Mouse (Mus musculus): ENCODE results near the gene Kbtbd4.
"Not testable (repeated sequence)": the region's sequence is repeated elsewhere in the genome, so short reads cannot be mapped to it uniquely, and the experiment has no call there.

Kbtbd4 gene

DNA sequence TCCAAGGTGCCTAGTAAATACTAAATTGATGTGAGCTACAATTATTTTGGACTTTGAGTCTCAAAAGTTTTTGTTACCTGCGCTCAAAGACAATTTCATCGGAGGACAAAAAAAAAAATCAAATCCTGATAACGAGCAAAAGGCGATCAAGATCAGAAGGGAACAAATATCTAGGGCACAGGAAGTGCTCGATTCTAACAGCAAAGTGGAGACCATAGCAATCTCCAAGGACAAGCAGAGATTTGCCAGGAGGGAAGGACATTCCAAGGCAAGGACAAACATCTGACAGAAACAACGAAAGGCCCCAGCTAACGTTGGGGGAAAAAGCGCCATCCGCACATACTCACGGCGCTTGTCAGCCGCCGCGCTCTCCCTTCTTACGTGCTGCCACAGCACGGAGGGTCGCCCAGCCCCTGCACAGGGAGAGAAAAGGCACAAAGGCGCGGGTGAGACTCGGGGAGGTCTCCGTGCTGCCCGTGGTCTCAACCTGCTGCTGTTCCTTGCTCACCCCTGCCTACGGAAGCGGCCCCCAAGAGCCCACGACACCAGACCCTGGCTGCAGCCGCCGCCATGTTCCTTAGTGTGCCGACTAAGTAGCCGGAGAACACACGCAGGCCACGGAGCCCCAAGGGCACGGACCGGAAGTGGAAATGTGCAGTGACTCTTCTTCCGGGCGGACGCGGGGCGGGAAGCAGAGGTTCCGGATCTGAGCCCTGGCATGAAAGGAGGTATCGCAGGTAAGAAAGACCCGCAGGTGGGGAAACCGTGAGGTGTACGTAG, at the start of gene Kbtbd4, which contains the start of gene Ndufs3:
Kbtbd4 (plus strand) TSS at position 665 of the 780 bp plus-strand sequence.
Ndufs3 (minus strand) TSS at position 752 of the 780 bp plus-strand sequence.
- peak; percentile 86 for DNase-seq (ENCODE audit: low spot score)

DNA sequence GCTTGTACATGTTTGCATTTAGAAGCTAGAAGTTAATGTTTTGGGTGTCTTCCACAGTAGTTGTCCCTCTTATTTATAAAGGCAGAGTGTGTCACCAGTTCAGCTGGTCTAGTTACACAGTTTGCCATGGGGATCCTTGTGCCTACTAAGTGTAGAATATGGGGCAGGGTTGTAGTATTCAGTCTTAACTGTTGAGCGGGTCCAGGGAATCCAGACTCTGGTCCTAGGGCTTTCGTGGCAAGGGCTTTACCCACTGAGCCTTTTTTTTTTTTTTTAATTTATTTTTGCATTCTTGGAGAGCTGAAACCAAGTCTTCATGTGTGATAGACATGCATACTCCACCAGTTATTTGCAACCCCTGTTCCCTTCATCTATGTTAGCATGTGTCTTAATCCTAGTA, 43.1 kb upstream of the Kbtbd4 start:
- DNase-seq (ENCODE audit: low spot score), result no peak

DNA sequence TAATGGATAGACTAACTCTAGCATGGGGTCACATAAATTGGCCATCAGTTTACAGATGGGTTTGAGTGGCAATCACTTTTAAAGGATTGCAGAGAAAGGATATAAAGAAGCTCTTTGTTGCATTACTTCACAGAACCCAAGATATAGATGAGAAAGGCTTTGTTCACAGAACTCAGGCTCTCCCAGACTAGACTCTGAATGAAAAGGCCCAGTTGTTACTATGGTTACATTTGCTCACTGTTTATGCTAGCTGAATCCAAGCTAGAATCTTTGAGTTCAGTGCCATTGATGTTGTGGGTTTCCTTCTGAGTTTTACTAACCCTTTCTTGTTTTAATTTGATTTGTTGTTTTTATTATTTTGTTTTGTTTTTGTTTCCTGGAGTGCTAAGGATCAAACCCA, 40.4 kb upstream of the Kbtbd4 start:
- DNase-seq (ENCODE audit: low spot score), result no peak

DNA sequence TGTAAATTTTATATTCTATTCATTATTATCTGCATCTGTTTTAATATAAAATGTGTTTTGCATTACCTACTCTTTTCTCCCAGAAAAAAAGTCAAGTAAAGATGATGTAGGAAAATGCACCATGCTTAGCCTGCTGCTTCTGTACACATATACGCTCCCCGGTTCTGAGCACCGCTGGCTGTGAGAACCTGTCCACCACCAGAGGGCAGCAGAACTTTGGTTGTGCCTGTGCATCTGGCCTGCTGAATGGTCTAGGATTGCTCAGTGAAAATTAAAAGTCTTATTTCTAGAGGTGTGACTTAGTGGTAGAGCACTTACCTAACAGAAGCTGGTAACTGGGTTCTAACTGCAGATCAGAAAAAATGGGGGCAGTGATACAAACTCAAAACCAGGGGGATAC, 38.0 kb upstream of the Kbtbd4 start:
- DNase-seq (ENCODE audit: low spot score), result peak; percentile 77

DNA sequence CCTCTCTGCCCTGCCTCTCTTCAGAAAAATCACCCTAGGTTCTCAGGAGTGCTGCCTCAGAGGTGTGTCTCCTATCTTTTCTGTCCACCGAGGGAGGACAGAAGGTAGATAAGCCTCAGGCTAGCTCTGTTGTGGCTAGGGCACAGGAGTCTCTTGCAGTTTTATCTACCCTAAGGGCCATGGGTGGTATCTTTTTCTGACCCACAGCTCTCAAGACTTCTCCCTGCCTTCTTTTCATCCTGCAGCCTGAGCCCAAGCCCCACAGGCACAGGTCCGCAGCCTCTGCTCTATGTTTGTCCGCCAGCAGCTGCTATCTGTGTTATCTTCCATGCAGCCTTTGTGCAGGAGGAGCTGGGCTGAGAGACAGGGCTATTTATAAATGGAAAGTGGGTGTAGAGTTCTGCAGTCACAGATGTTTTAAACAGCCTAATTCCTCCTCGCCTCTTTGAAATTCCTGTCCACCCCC, 34.4 kb upstream of the Kbtbd4 start:
- peak; percentile 29 for DNase-seq (ENCODE audit: low spot score)

DNA sequence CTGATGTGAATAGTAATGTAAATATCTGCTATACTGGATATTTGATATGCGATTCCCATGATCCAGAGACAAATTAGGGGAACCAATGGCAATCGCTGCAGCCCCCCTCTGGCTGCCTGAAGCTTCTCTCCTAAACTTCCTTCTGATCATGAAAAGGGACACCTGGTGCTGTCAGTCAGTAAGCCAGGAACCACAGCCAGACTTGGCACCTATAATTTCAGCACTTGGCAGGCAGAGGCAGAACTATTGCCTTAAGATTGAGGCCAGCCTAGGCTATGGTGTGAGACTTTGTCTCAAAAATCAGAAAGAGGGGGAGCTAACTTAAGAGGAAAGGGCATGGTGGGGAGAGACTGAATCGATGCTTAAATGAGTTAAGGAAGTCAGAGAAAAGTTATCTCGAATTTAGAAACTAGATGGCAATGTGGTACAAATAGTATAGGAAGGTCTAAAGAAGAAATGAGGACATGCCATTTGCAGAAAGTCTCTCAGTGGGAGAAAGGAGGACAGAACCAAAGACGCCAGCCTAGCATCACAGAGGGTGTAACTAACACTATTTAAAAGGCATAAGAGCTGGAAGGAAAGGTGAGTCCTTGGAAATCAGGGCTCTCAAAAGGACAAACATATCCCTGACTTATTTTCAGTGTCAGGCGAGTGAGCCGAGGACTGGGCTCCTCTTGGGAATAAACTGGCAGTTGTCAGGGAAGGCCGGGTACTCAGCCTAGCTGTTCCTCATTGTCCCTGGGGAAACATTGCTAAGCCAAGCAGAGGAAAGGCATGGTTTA, 33.2 kb upstream of the Kbtbd4 start:
- no peak for DNase-seq (ENCODE audit: low spot score)

DNA sequence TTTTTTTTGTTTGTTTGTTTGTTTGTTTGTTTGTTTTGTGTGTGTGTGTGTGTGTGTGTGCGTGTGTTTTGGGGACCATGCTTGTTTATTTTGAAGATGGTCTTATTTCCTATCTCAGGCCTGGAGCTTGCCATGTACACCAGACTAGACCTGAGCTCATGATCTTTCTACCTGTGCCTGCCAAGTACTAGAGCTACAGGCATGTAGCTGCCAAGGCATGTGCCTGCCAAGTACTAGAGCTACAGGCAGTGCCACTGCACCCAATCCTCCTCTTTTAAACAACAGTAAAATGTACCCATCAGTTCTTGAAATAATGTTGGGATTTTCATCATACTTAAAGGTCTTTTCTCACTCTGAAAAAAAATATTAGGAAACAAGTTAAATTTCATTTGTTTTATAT, 30.5 kb upstream of the Kbtbd4 start:
- DNase-seq (ENCODE audit: low spot score), result no peak

DNA sequence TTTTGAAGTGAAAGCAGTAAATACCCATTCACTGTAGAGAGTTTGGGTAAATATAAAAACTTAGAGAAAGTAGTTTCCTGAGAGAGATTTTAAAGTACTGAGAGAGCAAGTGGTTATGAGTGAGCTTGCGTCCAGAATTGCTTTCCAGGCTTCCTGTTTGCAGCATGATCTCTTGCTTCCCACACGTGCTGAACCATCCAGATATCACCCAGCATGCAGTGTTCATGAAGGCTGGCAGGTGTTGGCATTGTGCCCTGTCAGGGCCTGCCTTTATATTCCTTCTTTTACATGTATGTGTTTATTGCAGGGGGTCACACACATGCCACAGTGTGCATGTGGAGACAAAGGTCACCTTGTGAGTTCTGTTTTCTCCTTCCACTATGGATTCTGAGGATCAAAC, 29.3 kb upstream of the Kbtbd4 start:
- DNase-seq (ENCODE audit: low spot score), result no peak

DNA sequence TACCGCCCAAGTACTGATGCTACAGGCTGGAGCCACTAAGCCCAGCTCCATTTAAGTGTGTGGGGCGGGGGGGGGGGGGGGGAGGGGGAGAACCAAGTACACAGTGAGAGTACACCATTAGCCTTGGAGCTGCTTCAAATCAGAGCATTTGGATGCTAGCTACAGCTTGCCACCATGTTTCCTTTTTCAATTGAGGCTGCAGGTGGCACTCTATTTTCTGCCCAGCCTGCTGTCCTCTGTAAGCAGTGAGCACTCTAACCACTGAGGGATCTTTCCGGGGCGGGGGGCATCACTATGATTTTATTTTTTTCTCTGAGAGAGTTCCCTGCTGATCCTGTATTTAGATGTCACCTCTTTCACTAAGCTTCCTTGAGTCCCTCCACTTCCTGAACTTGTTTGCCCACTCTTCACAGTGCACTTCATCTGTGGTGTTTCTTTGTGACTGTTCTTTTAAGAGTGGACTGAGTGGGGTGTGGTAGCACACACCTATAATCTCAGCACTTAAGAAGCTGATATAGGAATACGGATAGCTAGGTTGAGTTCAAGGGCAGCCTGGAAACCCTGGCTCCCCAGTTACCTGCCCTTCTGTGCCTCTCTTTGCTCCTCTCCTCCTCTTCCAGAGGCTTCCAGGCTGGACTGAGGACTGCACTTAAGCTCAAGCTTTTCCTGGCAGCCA, 26.8 kb upstream of the Kbtbd4 start:
- DNase-seq (ENCODE audit: low spot score), result no peak

DNA sequence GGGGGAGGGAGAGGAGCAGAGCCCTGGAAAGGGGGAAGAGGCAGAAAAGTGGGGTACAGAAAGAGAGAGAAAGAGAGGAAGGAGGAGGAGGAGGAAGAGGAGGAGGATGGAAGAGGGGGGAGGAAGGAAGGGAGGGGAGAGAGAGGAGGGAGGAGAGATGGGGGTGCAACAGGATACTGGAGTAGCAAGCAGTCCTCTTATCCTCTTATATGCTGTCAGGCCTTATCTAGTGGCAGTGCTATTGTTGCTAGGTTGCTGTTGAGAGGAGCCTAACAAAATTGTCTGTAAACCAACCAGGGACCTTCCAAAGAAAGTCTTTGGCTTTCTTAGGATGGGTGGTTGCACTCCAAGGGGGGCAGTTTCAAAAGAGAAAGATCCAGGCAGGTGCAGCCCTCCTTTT, 25.1 kb upstream of the Kbtbd4 start:
- no peak for DNase-seq (ENCODE audit: low spot score)

DNA sequence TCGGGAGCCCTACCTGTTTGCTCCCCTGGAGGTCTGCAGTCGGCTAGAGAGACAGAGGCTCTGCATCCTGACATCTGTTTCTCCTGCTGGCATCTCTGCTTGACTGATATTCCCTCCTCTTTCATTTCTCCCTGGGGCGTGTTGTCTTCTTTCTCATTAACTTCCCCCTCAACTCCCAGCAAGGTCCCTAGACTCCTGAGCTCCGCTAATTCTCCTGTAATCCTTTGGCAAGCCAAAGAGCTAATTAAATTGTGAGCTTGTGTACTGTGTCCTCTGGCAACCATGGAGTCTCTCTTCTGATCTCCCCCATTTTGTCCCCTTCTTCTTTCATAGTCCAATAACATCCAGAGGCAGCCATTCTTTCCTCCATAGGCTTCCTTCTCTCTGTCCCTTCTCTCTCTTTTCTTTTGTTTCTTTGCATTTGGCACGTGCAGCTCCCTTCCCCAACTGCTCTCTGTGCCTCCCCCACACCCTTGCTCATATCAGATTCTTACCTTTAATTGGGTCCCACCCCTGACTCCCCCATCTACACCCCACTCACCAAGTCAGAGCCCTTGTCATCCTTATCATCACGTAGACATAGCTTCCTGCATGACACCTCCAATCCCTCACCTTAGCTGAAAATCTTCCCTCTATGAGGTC, 24.3 kb upstream of the Kbtbd4 start:
- DNase-seq (ENCODE audit: low spot score), result no peak

DNA sequence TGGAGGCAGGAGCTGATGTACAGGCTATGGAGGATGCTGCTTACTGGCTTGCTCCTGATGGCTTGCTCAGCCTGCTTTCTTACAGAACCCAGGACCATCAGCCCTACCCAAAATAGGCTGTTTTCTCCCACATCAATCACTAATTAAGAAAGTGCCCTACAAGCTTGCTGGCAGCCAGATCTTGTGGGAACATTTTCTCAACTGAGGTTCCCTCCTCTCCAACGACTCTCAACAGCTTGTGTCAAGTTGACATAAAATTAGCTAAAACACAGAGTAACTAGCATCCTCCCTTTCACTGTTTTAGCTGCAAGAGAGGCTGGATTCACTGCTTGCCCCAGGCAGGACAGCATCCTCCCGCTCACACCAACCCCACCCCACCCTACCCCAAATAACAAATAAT, 22.7 kb upstream of the Kbtbd4 start:
- DNase-seq (ENCODE audit: low spot score), result no peak

DNA sequence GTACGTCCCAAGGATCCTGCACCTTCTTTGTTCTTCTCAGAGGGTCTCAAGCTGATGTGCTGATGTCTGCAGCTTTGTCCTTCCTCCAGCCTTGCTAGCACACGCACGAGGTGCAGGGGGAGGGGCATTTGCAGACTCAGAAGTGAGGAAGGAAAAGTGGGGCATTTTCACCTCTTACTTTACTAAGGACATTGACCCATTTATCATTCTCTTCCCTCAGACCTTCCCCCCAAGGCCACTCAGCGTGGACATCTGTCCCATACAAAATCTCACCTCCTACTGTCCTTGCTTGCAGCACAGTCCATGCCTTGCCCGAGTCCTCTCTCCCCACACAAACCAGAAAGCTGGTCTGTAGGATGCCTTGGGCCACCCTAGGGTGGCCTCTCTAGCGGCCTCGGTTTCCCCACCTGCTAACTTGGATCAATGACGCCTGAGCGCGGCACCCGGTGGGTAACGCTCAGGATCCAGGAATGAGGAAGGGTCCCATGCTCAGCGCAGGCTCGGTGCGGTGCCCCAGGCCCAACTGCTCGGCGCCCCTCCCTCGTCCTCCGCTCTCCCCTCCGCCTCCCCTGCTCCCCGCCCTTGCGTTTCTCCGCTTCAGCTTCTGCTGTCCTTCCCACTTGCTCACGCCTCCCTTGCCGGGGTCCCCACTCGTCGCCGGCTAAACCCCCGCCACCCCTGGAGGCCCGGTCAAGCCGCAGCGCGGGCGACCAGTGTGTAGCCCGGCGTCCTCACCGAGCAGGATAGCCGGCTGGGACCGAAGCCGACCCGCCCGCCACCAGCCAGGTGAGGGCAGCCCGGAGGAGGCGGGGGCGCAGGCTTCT, 19.1 kb upstream of the Kbtbd4 start, which contains the start of gene C1qtnf4:
C1qtnf4 (plus strand) TSS at position 643 of the 824 bp plus-strand sequence.
- DNase-seq (ENCODE audit: low spot score), result no peak

DNA sequence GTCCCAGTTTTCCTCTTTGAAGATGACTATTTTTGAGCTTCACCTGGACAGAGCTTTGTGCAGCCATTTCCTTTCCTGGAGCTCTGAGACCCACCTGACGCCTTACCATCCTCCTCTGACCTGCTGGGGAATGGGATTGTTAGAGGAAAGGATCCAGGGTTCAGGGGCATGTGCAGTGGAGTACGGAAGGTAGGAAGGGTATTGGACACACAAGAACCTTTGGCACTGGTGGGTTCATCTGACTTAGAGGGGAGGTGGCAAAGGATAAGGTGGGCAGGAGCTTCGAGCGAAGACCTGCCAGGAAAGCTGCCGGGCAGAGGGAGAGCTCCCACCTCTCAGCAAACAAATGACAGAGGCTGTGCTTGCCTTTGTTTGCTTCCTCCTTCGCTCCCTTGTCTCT, 18.1 kb upstream of the Kbtbd4 start:
- DNase-seq (ENCODE audit: low spot score), result no peak

DNA sequence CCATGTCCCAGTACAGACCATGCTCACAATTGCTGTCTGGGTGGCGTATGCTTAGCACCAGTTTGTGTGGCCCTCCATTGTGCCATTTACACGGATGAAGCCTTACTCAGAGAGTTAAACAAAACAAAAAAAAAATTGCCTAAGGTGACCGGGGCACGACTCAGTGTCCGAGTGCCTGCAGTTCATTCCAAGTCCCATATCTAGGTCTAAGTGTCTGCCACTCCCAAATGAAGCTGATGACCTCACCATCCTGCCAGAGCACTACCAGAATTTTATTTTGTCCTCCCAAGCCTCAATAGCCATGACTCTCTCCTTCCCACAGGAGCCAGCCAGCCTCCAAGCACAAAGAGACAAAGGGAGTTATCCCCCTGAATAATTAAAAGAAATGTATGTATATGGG, 16.9 kb upstream of the Kbtbd4 start:
- DNase-seq (ENCODE audit: low spot score), result no peak

DNA sequence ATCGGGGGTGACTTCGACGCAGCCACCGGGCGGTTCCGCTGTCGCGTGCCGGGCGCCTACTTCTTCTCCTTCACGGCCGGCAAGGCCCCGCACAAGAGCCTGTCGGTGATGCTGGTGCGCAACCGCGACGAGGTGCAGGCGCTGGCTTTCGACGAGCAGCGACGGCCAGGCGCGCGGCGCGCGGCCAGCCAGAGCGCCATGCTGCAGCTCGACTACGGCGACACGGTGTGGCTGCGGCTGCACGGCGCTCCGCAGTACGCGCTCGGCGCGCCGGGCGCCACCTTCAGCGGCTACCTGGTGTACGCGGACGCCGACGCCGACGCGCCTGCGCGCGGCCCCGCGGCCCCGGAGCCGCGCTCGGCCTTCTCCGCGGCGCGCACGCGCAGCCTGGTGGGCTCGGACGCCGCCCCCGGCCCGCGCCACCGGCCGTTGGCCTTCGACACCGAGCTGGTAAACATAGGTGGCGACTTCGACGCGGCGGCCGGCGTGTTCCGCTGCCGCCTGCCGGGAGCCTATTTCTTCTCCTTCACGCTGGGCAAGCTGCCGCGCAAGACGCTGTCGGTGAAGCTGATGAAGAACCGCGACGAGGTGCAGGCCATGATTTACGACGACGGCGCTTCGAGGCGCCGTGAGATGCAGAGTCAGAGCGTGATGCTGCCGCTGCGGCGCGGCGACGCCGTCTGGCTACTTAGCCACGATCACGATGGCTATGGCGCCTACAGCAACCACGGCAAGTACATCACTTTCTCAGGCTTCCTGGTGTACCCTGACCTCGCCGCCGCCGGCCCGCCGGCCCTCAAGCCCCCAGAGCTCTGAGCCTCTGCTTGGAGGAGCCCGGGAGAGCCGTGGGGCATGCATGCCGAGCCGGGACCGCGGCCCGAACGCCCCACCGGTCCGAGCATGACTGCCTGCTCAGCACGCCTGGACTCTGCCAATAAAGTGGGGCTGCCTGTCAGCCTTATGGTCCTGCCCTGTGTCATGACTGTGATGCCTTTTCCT, 14.7 kb upstream of the Kbtbd4 start:
- DNase-seq (ENCODE audit: low spot score), result peak; percentile 60

DNA sequence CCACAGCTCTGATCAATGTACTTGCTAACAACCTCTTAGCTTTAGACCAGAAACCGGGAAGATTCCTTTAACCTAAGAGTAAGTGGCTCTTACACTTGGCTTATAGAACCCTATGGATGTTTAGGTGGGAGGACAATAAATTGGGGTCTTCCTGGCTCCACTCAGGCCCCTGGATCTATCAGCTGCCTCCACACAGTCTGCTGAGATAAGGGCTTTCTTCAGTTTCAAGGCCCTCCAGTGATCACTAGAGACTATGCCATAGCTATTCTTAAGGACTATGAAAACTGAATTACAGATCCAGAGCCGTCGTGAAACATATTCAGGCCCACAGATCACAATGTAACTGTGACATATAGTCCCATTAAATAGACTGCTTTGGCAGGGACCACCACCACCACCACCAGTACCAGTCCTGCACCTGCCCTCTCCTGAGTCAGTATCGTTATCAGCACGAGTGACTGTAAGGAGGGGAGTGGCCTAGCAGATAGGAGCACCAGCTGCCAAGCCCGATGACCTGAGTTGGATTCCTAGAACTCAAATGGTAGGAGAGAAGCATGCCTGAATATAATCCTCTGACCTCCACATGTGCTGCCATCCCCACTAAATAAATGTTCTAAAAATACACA, 10.8 kb upstream of the Kbtbd4 start:
- no peak for DNase-seq (ENCODE audit: low spot score)

DNA sequence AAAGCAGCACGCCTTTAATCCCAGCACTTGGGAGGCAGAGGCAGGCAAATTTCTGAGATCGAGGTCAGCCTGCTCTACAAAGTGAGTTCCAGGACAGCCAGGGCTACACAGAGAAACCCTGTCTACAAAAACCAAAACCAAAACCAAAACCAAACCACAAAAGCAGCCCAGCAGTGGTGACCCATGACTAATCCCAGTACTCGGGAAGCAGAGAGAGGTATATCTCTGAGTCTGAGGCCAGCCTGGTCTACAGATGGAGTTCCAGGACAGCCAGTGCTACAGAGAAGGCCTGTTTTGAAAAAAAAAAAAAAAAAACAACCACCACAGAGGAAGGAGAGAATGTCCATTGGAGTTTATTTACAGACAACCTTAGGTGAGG, 10.3 kb upstream of the Kbtbd4 start:
- DNase-seq (ENCODE audit: low spot score), result not testable (repeated sequence)

DNA sequence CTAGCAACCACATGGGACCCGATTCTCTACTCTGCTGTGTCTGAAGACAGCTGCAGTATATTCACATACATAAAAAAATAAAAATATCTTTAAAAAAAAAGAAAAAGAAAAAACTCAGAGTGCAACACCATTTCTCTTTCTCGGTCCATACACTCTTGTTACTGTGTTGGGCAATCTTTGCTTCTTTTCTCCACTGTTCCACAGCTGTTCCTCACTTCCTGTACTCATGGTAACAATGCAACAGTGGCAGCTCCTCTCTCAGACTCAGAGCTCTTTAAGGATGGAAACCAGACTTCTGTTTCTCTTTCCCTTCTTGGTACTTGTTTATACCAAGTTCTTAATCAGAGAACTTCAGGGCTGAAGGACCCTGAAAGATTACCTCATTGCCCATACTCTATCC, 1.1 kb upstream of the Kbtbd4 start:
- no peak for DNase-seq (ENCODE audit: low spot score)

DNA sequence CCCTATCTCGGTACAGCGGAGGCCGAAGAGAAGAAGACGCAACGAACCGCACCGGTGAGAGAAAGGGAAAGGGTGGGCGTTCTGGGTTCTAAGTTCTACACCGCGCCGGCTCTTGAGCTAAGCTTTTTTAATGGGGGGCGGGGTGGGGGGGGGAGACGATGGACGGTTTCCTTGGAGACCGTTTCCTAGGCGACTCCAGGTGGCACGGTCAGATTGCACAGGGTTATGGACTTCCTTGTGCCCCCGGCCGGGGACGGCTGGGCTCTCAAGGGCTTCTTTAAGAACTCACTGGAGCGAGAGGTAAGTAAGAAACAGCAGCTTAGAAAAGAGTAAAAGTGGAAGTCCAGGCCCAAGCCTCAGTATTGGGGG, 300 bp downstream of the Kbtbd4 start:
- no peak for DNase-seq (ENCODE audit: low spot score)
